In the genomic region with DNA sequence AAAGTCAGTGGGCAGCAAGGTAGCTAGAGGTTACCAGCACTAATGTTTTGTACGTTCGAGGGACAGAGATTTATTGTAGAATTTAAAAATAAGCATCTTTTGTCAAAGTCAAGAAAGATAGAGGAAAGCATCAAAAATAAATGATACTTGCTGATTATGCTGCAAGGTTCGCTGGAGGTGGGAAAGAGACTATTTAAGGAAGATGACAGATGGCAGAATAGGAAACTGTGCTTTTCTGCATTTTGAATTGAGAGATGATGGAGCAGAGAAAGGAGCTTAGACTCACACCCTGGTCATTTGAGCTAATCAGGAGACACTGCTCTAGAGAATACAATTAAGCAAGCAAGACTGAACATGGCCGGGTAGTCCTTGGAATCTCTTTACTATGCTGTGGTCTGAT, we compare ENCODE assay signal across 20 mouse cellular contexts.
DNase-seq lines count a peak whose midpoint lies in the region; ATAC-seq lines count a peak whose summit lies in the region.
"Had no signal": no experiment of that assay in that cellular context is flagged by ENCODE, and none has a peak within 500 bp of the region (broad histone marks: within the 10 kb centered on the region; RNA-seq: fewer than 3 reads in every experiment).

No protein-coding gene starts in this region.

- intact Hi-C loops in heart, postnatal 25 days (cut with DNase I): no loop called here

- ATAC-seq in frontal cortex, adult (ENCODE audit: low TSS enrichment): peak; percentile 53; the same call in 1 of the 2 replicates
- ATAC-seq: activated CD4-positive, CD25-positive, alpha-beta regulatory T cell, adult 4 months; CD4-positive, CD25-positive, alpha-beta regulatory T cell, adult 4 months; Patski had no signal

- no peak for DNase-seq in frontal cortex, postnatal 10 days (ENCODE audit: low spot score in 2 of 2)
- DNase-seq in brain, adult 2 months (ENCODE audit: low read depth, low spot score): peak; percentile 27
- DNase-seq in telencephalon, adult 2 months (ENCODE audit: low read depth, low spot score): peak; percentile 19
- no peak for DNase-seq in heart, postnatal 25 days (ENCODE audit: low spot score)
- no peak for DNase-seq in adrenal gland, postnatal 10 days
- DNase-seq: adrenal gland, adult 2 months; adrenal gland, adult 8-10 months; adrenal gland, postnatal 14 days; adrenal gland, postnatal 25 days; adrenal gland, postnatal 36 days; B cell, adult 2 months; cerebellum, adult 11 months; cerebellum, adult 11-12 months; cerebellum, adult 18-20 months; cerebellum, adult 2 months; cerebellum, adult 8-10 months had no signal

Comparison
In these comparisons a context has a peak if more than half of its experiments do, and no peak if none do; other contexts are left out.
1. DNase-seq: peak in brain, adult 2 months (single experiment) and telencephalon, adult 2 months (single experiment); none in frontal cortex, postnatal 10 days (0 of 2), heart, postnatal 25 days (single experiment) and adrenal gland, postnatal 10 days (single experiment).